Mouse (Mus musculus): Measurements from ENCODE around the gene Pakap. TPM values are rescaled to one million over a fixed set of nuclear protein-coding genes. Genes with fewer than 3 reads are reported as not detected.

The Pakap gene
- total and polyA plus RNA-seq, 2 experiments = 0.06 to 0.18 TPM

DNA sequence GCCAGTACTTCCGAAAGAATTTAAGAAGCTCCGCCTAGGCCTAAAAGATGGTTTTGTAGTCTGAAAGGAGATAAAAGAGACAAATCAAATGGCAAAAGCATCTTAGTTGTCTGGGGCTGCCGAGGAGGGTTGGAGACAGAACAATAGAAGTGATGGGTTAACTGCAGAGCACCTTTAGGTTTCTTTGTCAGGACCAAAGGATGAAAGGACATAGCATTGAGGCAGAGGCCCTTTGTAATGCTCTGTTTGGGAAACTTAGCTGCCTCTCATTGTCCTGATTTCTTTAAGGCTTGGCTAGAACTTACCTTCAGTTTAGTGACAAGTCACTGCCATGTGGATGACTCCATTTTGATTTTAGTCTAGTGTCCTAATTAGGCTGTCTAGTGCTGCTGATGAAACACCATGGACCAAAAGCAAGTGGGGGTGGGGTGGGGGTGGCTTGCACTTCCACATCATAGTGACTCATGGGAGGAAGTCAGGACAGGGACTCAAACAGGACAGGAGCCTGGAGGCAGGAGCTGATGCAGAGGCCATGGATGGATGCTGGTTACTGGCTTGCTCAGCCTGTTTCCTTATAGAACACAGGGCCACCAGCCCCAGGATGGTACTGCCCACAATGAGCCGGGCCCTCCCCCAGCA is 202.3 kb downstream of the Pakap start:
- 83% methylated on average over 4 of the region's 4 CpGs for WGBS
- DNase-seq (ENCODE audit: extremely low read depth, low read depth, low spot score) = no peak
- Histone ChIP-seq H3K27ac (replicated peaks; ENCODE audit: insufficient read depth, low read depth, low read length) (no peak overlapping the region), H3K79me2 (ENCODE audit: control insufficient read depth, insufficient read depth, low read length) (no peaks in the 10 kb centered on the region; the same call in 1 of the 2 replicates), H3K27me3 (ENCODE audit: control insufficient read depth, insufficient read depth, low read length) (no peaks in the 10 kb centered on the region), H3K4me3 (ENCODE audit: insufficient read depth, low read depth, low read length) (no peak overlapping the region), H3K9ac (ENCODE audit: low read depth, low read length) (no peak overlapping the region), H3K4me1 (ENCODE audit: control insufficient read depth, insufficient read depth, low read length) (0 out of 2 replicates have a peak, but pooled peaks cover 2% of the 10 kb centered on the region), H3K36me3 (ENCODE audit: control insufficient read depth, insufficient read depth, low read length) (no peaks in the 10 kb centered on the region)
- TF ChIP-seq CTCF (IDR thresholded peaks at IDR 0.05; ENCODE audit: low read depth, low read length) = no peak
- no peak for TF ChIP-seq POLR2A (IDR thresholded peaks at IDR 0.05; ENCODE audit: extremely low read depth, insufficient read depth, low read length)

DNA sequence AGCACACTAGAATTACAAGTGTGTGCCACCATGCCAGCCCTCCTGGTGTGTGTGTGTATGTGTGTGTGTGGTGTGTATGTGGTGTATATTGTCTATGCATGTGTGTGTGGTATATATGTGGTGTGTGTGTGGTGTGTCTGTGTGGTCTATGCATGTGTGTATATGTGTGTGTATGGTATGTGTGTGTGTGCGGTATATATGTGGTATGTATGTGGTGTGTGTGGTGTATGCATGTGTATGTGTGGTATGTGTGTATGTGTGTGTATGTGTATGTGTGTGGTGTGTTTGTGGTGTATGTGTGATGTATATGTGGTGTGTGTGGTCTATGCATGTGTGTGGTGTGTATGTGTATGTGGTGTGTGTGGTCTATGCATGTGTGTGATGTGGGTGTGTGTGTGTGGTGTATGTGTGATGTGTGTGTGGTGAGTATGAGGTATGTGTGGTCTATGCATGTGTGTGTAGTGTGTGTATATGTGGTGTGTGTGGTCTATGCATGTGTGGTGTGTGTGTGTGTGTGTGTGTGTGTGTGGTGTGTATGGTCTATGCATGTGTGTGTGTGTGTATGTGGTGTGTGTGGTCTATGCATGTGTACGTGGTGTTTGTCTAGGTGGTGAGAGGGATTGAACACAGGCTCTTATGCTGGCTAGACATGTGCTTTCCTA is 203.7 kb downstream of the Pakap start:
- Histone ChIP-seq H3K79me2 (ENCODE audit: control insufficient read depth, insufficient read depth, low read length) (no peaks in the 10 kb centered on the region; the same call in 1 of the 2 replicates), H3K4me3 (ENCODE audit: insufficient read depth, low read depth, low read length) (no peak overlapping the region), H3K36me3 (ENCODE audit: control insufficient read depth, insufficient read depth, low read length) (no peaks in the 10 kb centered on the region), H3K27ac (replicated peaks; ENCODE audit: insufficient read depth, low read depth, low read length) (no peak overlapping the region), H3K4me1 (ENCODE audit: control insufficient read depth, insufficient read depth, low read length) (0 out of 2 replicates have a peak, but pooled peaks cover 2% of the 10 kb centered on the region), H3K27me3 (ENCODE audit: control insufficient read depth, insufficient read depth, low read length) (no peaks in the 10 kb centered on the region), H3K9ac (ENCODE audit: low read depth, low read length) (no peak overlapping the region)
- 100% methylated on average over 2 of the region's 2 CpGs for WGBS
- no peak for TF ChIP-seq CTCF (IDR thresholded peaks at IDR 0.05; ENCODE audit: low read depth, low read length)
- TF ChIP-seq POLR2A (IDR thresholded peaks at IDR 0.05; ENCODE audit: extremely low read depth, insufficient read depth, low read length) = no peak
- DNase-seq (ENCODE audit: extremely low read depth, low read depth, low spot score) = no peak

DNA sequence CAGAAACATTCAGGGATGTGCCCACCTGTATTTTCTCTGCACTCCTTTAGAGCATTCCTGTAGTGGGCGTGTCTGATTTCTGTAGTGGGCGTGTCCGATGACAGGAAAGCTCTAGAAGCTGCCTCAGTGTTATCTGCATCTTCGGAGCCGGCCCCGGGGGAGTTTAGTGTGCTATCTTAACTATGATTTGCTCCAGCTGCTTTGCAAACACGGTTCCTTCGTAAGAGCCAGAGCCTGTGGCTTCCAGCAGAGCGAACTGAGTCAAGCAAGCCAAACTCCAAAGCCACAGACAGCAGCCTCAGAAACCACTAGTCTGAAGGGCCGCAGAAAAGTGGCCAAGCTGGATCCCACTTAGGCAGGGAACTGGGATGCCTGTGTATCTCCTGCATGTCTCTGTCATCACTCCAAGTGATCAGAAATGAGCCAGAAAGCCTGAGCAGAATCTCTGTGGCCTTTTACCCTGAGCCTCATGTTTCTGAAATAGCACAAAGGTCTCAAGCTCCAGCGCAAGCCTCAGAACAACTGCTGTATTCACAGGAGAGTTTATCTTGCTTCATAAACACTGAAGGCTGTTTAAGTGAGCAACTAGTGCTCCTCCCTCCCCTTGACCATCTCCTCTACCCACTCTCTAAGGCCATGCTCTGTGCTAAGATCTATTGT is 205.0 kb downstream of the Pakap start:
- no peak overlapping the region for H3K4me3 ChIP-seq (ENCODE audit: insufficient read depth, low read depth, low read length)
- H3K9ac ChIP-seq (ENCODE audit: low read depth, low read length) = no peak overlapping the region
- no peaks in the 10 kb centered on the region for H3K36me3 ChIP-seq (ENCODE audit: control insufficient read depth, insufficient read depth, low read length)
- DNase-seq (ENCODE audit: extremely low read depth, low read depth, low spot score) = peak; percentile 63
- H3K27ac ChIP-seq (replicated peaks; ENCODE audit: insufficient read depth, low read depth, low read length) = no peak overlapping the region
- H3K27me3 ChIP-seq (ENCODE audit: control insufficient read depth, insufficient read depth, low read length) = no peaks in the 10 kb centered on the region
- no peaks in the 10 kb centered on the region; the same call in 1 of the 2 replicates for H3K79me2 ChIP-seq (ENCODE audit: control insufficient read depth, insufficient read depth, low read length)
- TF ChIP-seq POLR2A (IDR thresholded peaks at IDR 0.05; ENCODE audit: extremely low read depth, insufficient read depth, low read length) (no peak), CTCF (IDR thresholded peaks at IDR 0.05; ENCODE audit: low read depth, low read length) (no peak)
- 32% methylated on average over 11 of the region's 11 CpGs for WGBS
- H3K4me1 ChIP-seq (ENCODE audit: control insufficient read depth, insufficient read depth, low read length) = 0 out of 2 replicates have a peak, but pooled peaks cover 2% of the 10 kb centered on the region

DNA sequence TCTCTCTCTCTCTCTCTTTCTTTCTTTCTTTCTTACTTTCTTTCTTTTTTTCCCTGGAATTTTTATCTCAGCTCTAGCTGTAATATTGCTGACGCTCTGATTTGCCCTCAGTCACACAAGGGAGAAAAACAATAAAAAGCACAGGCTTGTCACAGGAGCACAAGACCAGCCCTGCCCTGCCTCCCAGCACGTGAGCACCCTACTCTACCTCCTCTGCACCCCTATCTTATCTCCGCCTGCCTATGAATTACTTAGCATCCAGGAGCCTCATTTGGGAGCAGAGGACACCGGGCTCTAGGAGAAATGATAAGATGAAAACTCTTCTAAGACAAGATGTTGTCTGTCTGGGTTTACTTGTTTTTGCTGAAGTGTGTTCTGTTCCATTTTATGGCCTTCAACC is 206.5 kb downstream of the Pakap start:
- H3K9ac ChIP-seq (ENCODE audit: low read depth, low read length) = no peak overlapping the region
- H3K36me3 ChIP-seq (ENCODE audit: control insufficient read depth, insufficient read depth, low read length) = no peaks in the 10 kb centered on the region
- H3K79me2 ChIP-seq (ENCODE audit: control insufficient read depth, insufficient read depth, low read length) = no peaks in the 10 kb centered on the region; the same call in 1 of the 2 replicates
- H3K4me1 ChIP-seq (ENCODE audit: control insufficient read depth, insufficient read depth, low read length) = 0 out of 2 replicates have a peak, but pooled peaks cover 2% of the 10 kb centered on the region
- no peak for DNase-seq (ENCODE audit: extremely low read depth, low read depth, low spot score)
- no peak for TF ChIP-seq CTCF (IDR thresholded peaks at IDR 0.05; ENCODE audit: low read depth, low read length)
- no peak for TF ChIP-seq POLR2A (IDR thresholded peaks at IDR 0.05; ENCODE audit: extremely low read depth, insufficient read depth, low read length)
- no peak overlapping the region for H3K4me3 ChIP-seq (ENCODE audit: insufficient read depth, low read depth, low read length)
- no peak overlapping the region for H3K27ac ChIP-seq (replicated peaks; ENCODE audit: insufficient read depth, low read depth, low read length)
- no peaks in the 10 kb centered on the region for H3K27me3 ChIP-seq (ENCODE audit: control insufficient read depth, insufficient read depth, low read length)
- 75% methylated on average over 4 of the region's 4 CpGs for WGBS

DNA sequence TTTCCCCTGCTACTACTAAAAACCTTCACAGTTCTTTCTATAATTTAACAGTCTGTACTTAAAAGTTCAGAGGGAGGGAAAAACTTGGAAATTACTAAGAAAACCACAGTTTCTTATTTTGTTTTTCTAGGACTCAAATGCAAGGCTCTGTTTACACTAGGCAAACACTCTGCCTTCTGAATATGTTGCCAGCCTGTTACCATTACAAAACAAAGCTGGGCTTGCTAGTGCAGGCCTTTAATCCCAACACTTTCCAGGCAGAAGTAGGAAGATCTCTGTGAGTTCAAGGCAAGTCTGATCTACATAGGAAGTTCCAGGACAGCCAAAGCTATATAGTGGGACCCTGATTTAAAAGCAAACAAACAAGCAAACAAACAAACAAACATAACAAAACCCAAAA is 207.6 kb downstream of the Pakap start:
- no peaks in the 10 kb centered on the region for H3K27me3 ChIP-seq (ENCODE audit: control insufficient read depth, insufficient read depth, low read length)
- DNase-seq (ENCODE audit: extremely low read depth, low read depth, low spot score) = peak; percentile 58
- TF ChIP-seq CTCF (IDR thresholded peaks at IDR 0.05; ENCODE audit: low read depth, low read length) = no peak
- TF ChIP-seq POLR2A (IDR thresholded peaks at IDR 0.05; ENCODE audit: extremely low read depth, insufficient read depth, low read length) = no peak
- 0 out of 2 replicates have a peak, but pooled peaks cover 2% of the 10 kb centered on the region for H3K4me1 ChIP-seq (ENCODE audit: control insufficient read depth, insufficient read depth, low read length)
- no peaks in the 10 kb centered on the region; the same call in 1 of the 2 replicates for H3K79me2 ChIP-seq (ENCODE audit: control insufficient read depth, insufficient read depth, low read length)
- H3K36me3 ChIP-seq (ENCODE audit: control insufficient read depth, insufficient read depth, low read length) = no peaks in the 10 kb centered on the region
- no peak overlapping the region for H3K27ac ChIP-seq (replicated peaks; ENCODE audit: insufficient read depth, low read depth, low read length)
- H3K4me3 ChIP-seq (ENCODE audit: insufficient read depth, low read depth, low read length) = no peak overlapping the region
- no peak overlapping the region for H3K9ac ChIP-seq (ENCODE audit: low read depth, low read length)

Data from liver, adult 2 months (tissue).